Mouse (Mus musculus): ENCODE data around the gene Pxdc1. TPM values are rescaled to one million over a fixed set of nuclear protein-coding genes. Genes with fewer than 3 reads are reported as not detected.

Pxdc1 gene
- polyA plus RNA-seq (2021) = 57.2 TPM

GRCm38 (mm10) chr13:34653391-34653790 lies at the start of gene Pxdc1:
TSS of gene Pxdc1 (minus strand) at chr13:34653486.
- ATAC-seq = no peak
- in situ Hi-C loops (cut with MboI; ENCODE audit: low pct_unique_long_range_greater_than_20kb) = loop anchor here (5.0 kb wide), 2 partner anchors 74 to 139 kb away; no protein-coding TSS in a partner anchor
- TF ChIP-seq CTCF (IDR thresholded peaks at IDR 0.05) = no peak
- CTCF ChIA-PET = interaction anchor here (1.4 to 2.0 kb wide), 2 partner anchors 54 to 137 kb away, joined by 3 to 4 read pairs; no protein-coding TSS in a partner anchor
- POLR2A ChIA-PET = interaction anchor here (1.1 kb wide), 1 partner anchor 23 kb away, joined by 3 read pairs; no protein-coding TSS in a partner anchor
- DNase-seq (ENCODE audit: low read depth, low spot score) = no peak
- H3K27me3 ChIP-seq = no peaks in the 10 kb centered on the region

GRCm38 (mm10) chr13:34700630-34701029 lies 47.3 kb upstream of the Pxdc1 start:
- no peak for TF ChIP-seq CTCF (IDR thresholded peaks at IDR 0.05)
- ATAC-seq = no peak
- ChIA-PET POLR2A (interaction anchor here (0.9 kb wide), 1 partner anchor 48 kb away, joined by 3 read pairs; no protein-coding TSS in a partner anchor), CTCF (no interaction called here)
- no peaks in the 10 kb centered on the region for H3K27me3 ChIP-seq
- no peak for DNase-seq (ENCODE audit: low read depth, low spot score)
- in situ Hi-C loops (cut with MboI; ENCODE audit: low pct_unique_long_range_greater_than_20kb) = no loop called here

GRCm38 (mm10) chr13:34700091-34700490 lies 46.8 kb upstream of the Pxdc1 start:
- in situ Hi-C loops (cut with MboI; ENCODE audit: low pct_unique_long_range_greater_than_20kb) = no loop called here
- ChIA-PET CTCF (no interaction called here), POLR2A (interaction anchor here (0.9 to 1.3 kb wide), 2 partner anchors 48 to 56 kb away, joined by 3 to 10 read pairs; no protein-coding TSS in a partner anchor)
- ATAC-seq = no peak
- no peaks in the 10 kb centered on the region for H3K27me3 ChIP-seq
- no peak for TF ChIP-seq CTCF (IDR thresholded peaks at IDR 0.05)
- no peak for DNase-seq (ENCODE audit: low read depth, low spot score)

- no peaks in the 10 kb centered on the region for H3K27me3 ChIP-seq
- peak; percentile 90 for ATAC-seq
- CTCF ChIA-PET = interaction anchor here (1.2 kb wide), 2 partner anchors 11 to 21 kb away, joined by 3 to 4 read pairs; no protein-coding TSS in a partner anchor
- POLR2A ChIA-PET = no interaction called here
- in situ Hi-C loops (cut with MboI; ENCODE audit: low pct_unique_long_range_greater_than_20kb) = no loop called here
- TF ChIP-seq CTCF (IDR thresholded peaks at IDR 0.05) = no peak
- DNase-seq (ENCODE audit: low read depth, low spot score) = peak; percentile 79
Observed at GRCm38 (mm10) chr13:34696734-34697332, 43.5 kb upstream of the Pxdc1 start.

- no peak for TF ChIP-seq CTCF (IDR thresholded peaks at IDR 0.05)
- ChIA-PET POLR2A (interaction anchor here (0.9 kb wide), 1 partner anchor 41 kb away, joined by 3 read pairs; no protein-coding TSS in a partner anchor), CTCF (interaction anchor here (1.5 kb wide), 1 partner anchor 32 kb away, joined by 3 read pairs; no protein-coding TSS in a partner anchor)
- in situ Hi-C loops (cut with MboI; ENCODE audit: low pct_unique_long_range_greater_than_20kb) = no loop called here
- ATAC-seq (no peak), DNase-seq (ENCODE audit: low read depth, low spot score) (no peak)
- no peaks in the 10 kb centered on the region for H3K27me3 ChIP-seq
Observed at GRCm38 (mm10) chr13:34693111-34693510, 39.8 kb upstream of the Pxdc1 start.

GRCm38 (mm10) chr13:34691049-34691448 lies 37.8 kb upstream of the Pxdc1 start:
- TF ChIP-seq CTCF (IDR thresholded peaks at IDR 0.05) = no peak
- no peaks in the 10 kb centered on the region for H3K27me3 ChIP-seq
- ChIA-PET CTCF (no interaction called here), POLR2A (no interaction called here)
- DNase-seq (ENCODE audit: low read depth, low spot score) (no peak), ATAC-seq (no peak)
- in situ Hi-C loops (cut with MboI; ENCODE audit: low pct_unique_long_range_greater_than_20kb) = no loop called here

- TF ChIP-seq CTCF (IDR thresholded peaks at IDR 0.05) = no peak
- ATAC-seq = no peak
Observed at GRCm38 (mm10) chr13:34685008-34685765, 31.9 kb upstream of the Pxdc1 start.

GRCm38 (mm10) chr13:34683762-34684488 lies 30.6 kb upstream of the Pxdc1 start:
- CTCF ChIA-PET = interaction anchor here (0.6 to 0.9 kb wide), 2 partner anchors 29 to 97 kb away, joined by 3 read pairs; no protein-coding TSS in a partner anchor
- no peak for ATAC-seq
- no peaks in the 10 kb centered on the region for H3K27me3 ChIP-seq
- in situ Hi-C loops (cut with MboI; ENCODE audit: low pct_unique_long_range_greater_than_20kb) = no loop called here
- POLR2A ChIA-PET = interaction anchor here (0.6 to 1.1 kb wide), 5 partner anchors 11 to 1621 kb away, joined by 3 to 6 read pairs (median 4); no protein-coding TSS in a partner anchor
- TF ChIP-seq CTCF (IDR thresholded peaks at IDR 0.05) = no peak
- DNase-seq (ENCODE audit: low read depth, low spot score) = no peak

More at GRCm38 (mm10) chr13:34685008-34685765, 31.9 kb upstream of the Pxdc1 start:
- no peaks in the 10 kb centered on the region for H3K27me3 ChIP-seq
- CTCF ChIA-PET = interaction anchor here (0.9 kb wide), 1 partner anchor 11 kb away, joined by 3 read pairs; no protein-coding TSS in a partner anchor
- DNase-seq (ENCODE audit: low read depth, low spot score) = no peak
- in situ Hi-C loops (cut with MboI; ENCODE audit: low pct_unique_long_range_greater_than_20kb) = no loop called here
- POLR2A ChIA-PET = interaction anchor here (0.7 kb wide), 1 partner anchor 160 kb away, joined by 4 read pairs; no protein-coding TSS in a partner anchor

GRCm38 (mm10) chr13:34683270-34683669 lies 30.0 kb upstream of the Pxdc1 start:
- H3K27me3 ChIP-seq = no peaks in the 10 kb centered on the region
- ATAC-seq = peak; percentile 67
- POLR2A ChIA-PET = interaction anchor here (0.6 to 1.0 kb wide), 4 partner anchors 76 to 1621 kb away, joined by 3 to 6 read pairs (median 4); no protein-coding TSS in a partner anchor
- in situ Hi-C loops (cut with MboI; ENCODE audit: low pct_unique_long_range_greater_than_20kb) = no loop called here
- CTCF ChIA-PET = no interaction called here
- DNase-seq (ENCODE audit: low read depth, low spot score) = peak; percentile 76
- TF ChIP-seq CTCF (IDR thresholded peaks at IDR 0.05) = no peak

GRCm38 (mm10) chr13:34676507-34676906 lies 23.2 kb upstream of the Pxdc1 start:
- in situ Hi-C loops (cut with MboI; ENCODE audit: low pct_unique_long_range_greater_than_20kb) = no loop called here
- CTCF ChIA-PET = interaction anchor here (0.7 to 1.0 kb wide), 2 partner anchors 11 to 49 kb away, joined by 3 read pairs; no protein-coding TSS in a partner anchor
- H3K27me3 ChIP-seq = no peaks in the 10 kb centered on the region
- POLR2A ChIA-PET = interaction anchor here (0.8 kb wide), 1 partner anchor 23 kb away, joined by 3 read pairs; the partner anchor contains the start of gene Pxdc1
- DNase-seq (ENCODE audit: low read depth, low spot score) = peak; percentile 88
- ATAC-seq = peak; percentile 85
- TF ChIP-seq CTCF (IDR thresholded peaks at IDR 0.05) = no peak
